Mouse (Mus musculus) midbrain, embryonic 11.5 days (tissue): Measurements from ENCODE around the gene Gngt1. TPM values are rescaled to one million over a fixed set of nuclear protein-coding genes. Genes with fewer than 3 reads are reported as not detected.

Experiments used
- polyA plus RNA-seq: library from polyadenylated mRNA; unstranded; fragments of >200 nt; fragmentation: Nextera tagmentation; extraction: Ambion mirVana; gene quantifications from 2 replicates; pipeline ENCODE4 v1.2.1, GENCODE M21; 2014

Gngt1 gene
- polyA plus RNA-seq, 1 experiment from 2014 or later: not detected

Other genes with a start within 250 kb of the Gngt1 start
- gene Calcr, start 229.1 kb upstream of the Gngt1 start, polyA plus RNA-seq: 0.82 and 0.84 TPM in 2 replicates
- gene Tfpi2, start 4.9 kb upstream of the Gngt1 start, polyA plus RNA-seq: 0.28 and 0.68 TPM in 2 replicates
- gene Gng11, start 10.1 kb downstream of the Gngt1 start, polyA plus RNA-seq: 40.2 and 43.7 TPM in 2 replicates
- 62.0 and 73.0 TPM in 2 replicates for gene Bet1, start 93.2 kb downstream of the Gngt1 start, polyA plus RNA-seq